17 mouse cellular contexts compared by ENCODE assay signal in the genomic region with DNA sequence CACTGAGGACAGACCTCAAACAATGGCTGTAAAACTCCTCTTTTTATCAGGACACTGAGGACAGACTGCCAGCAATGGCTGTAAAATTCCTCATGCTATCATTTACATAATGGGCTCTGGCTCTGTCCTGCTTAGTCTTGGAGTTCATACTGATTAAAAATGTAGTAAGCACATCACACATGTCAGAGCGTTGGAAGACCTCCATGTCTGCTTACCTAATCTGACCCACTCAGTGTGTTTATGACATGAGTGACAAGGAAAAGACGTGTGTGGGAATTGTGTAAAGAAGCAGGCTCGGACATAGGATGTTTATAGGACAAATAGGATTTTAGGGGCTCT.
DNase-seq lines count a peak whose midpoint lies in the region; ATAC-seq lines count a peak whose summit lies in the region.
"Had no signal": no experiment of that assay in that cellular context is flagged by ENCODE, and none has a peak within 500 bp of the region (broad histone marks: within the 10 kb centered on the region; RNA-seq: fewer than 3 reads in every experiment).

No protein-coding gene starts in this region.

- peaks cover 11% of the 10 kb centered on the region for H3K4me1 ChIP-seq in heart, embryonic 10.5 days

- WGBS in heart, embryonic 10.5 days: 56% methylated on average over 3 of the region's 3 CpGs

- no peak overlapping the region for H3K4me3 ChIP-seq in heart, embryonic 10.5 days
- H3K4me3 ChIP-seq: limb, embryonic 13.5 days had no signal

- ATAC-seq in common myeloid progenitor, adult 5-6 weeks (replicated peaks; ENCODE audit: low read depth, poor library complexity, severe bottlenecking): 0 out of 2 replicates have a peak, but pooled peaks have one; percentile 11
- ATAC-seq: activated CD4-positive, CD25-positive, alpha-beta regulatory T cell, adult 4 months; CD4-positive, CD25-positive, alpha-beta regulatory T cell, adult 4 months; inflammation-experienced regulatory T-cells, adult 6 months; midbrain, embryonic 16.5 days had no signal

- H3K27me3 ChIP-seq in heart, embryonic 10.5 days (ENCODE audit: insufficient read depth, poor library complexity, severe bottlenecking): no peaks in the 10 kb centered on the region
- H3K27me3 ChIP-seq: limb, embryonic 13.5 days had no signal

- DNase-seq in heart, adult 18-20 months: peak; percentile 64 to 75
- no peak for DNase-seq in heart, embryonic 10.5 days (ENCODE audit: low spot score)
- peak; percentile 67 for DNase-seq in heart, adult 8-10 months (ENCODE audit: low spot score)
- peak; percentile 25 to 33 for DNase-seq in heart, postnatal 36 days
- no peak for DNase-seq in ovary, postnatal 14 days (ENCODE audit: low spot score)
- no peak for DNase-seq in adrenal gland, postnatal 10 days
- DNase-seq: cerebellum, adult 9-10 months; gastrocnemius, postnatal 36 days; kidney, postnatal 4 days; right cerebral cortex, postnatal 4 days had no signal

- no peak overlapping the region for H3K27ac ChIP-seq in heart, embryonic 10.5 days
- H3K27ac ChIP-seq: limb, embryonic 13.5 days; macrophage had no signal

- intact Hi-C loops in heart, postnatal 36 days (cut with DNase I): no loop called here

- no peaks in the 10 kb centered on the region for H3K36me3 ChIP-seq in heart, embryonic 10.5 days
- H3K36me3 ChIP-seq: limb, embryonic 13.5 days had no signal

- H3K9me3 ChIP-seq in heart, embryonic 10.5 days: no peaks in the 10 kb centered on the region
- H3K9me3 ChIP-seq: limb, embryonic 13.5 days had no signal

Comparison
In these comparisons a context has a peak if more than half of its experiments do, and no peak if none do; other contexts are left out.
1. DNase-seq: peak in heart, adult 18-20 months (2 of 2), heart, adult 8-10 months (single experiment) and heart, postnatal 36 days (2 of 2); none in heart, embryonic 10.5 days (single experiment), ovary, postnatal 14 days (single experiment) and adrenal gland, postnatal 10 days (single experiment).